Mouse (Mus musculus): ENCODE measurements at regions not wholly inside any gene's neighbourhood (a gene's known extent, or its start where the extent isn't known, plus 50 kb on each side); places are given as distances from the start of the nearest gene placed in this dataset.

DNA sequence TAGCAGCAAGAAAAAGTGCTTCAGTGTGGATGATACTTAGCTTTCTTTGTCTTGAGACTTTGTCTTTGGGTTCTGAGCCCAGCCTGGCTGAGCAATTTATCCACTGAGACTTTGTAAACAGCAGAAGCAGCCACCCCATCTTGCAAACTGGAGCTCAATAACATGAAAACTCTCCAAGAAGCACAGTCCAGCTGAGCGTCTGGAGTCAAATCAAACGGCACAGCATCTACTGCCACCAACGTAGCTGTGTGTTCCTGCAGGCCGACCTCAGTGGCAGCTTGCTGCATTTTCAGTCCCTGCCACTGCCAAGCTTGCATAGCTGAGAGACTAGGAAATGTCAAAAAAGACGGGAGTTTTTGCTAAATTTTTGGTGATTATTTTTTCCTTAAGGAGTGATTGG, 68.8 kb upstream of the Galnt17 start:
- no peak for DNase-seq (ENCODE audit: low spot score)

DNA sequence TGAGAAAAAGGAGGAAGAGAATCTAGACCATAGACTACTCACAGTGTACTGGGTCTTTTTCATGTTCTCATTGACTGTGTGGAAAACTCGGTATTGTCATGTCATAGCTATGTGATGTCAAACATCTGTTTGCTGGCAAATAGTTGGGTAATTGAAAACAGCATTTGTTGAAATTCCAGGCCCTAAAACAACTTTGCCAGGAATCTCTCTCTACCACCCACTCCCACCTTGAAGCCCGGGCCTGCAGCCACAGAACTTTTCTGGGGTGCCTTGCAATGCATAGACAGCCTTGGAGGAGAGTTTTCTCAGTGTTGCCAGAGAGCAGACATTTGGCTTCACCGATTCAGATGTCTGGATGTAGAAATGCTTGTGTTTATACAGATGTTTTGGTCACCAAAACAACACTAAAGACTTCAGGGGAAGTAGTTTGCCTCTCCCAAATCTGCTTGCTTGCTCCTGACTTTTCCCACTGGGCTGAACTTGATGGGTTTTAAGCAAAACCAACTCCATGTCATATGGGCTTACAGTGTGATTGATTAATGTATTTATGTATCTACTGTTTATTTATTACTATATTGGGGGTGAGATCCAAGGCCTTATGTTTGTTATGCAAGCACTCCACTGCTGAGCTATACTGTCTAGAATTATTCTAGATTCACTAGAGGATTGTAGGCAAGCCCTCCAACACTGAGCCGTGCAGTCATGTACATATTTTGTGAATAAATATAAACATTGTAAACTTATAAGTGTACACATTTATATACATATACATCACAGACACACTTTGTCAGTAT, 63.2 kb upstream of the Galnt17 start:
- DNase-seq (ENCODE audit: low spot score): no peak

DNA sequence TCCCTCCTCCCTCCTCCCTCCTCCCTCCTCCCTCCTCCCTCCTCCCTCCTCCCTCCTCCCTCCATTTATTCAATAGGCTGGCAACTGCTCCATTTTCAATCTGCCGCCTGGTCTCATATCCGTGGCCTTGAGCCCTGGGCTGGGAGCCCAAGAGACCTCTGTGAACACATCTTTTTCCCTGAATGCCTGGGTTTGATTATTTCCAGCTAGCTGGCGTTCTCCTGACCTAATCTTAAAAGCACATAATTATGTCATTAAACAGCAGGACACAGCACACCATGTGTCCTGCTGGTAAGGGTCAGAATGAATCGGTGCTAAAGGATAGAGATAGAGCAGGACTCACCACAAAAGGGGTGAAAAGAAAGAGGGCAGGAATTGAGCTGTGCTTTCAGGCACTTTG, 59.2 kb upstream of the Galnt17 start:
- no peak for DNase-seq (ENCODE audit: low spot score)

DNA sequence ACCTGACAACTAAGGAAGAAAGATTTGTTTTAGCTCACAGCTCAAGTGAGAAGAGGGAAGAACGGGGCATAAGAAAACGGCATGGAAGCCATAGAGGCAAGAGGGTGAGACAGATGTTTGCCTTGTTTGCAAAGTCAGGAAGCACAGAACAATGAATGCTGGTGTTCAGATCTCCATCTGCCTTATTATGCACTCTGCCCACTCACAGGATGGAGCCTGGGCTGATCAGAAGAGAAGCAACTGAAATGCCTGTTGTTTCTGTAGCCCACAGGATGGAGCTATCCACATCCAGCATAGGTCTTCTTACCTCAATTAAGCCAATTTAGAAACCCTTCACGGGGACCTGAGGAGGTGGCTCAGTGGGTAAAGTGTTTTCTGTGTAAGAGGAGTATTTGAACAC, 51.5 kb upstream of the Galnt17 start:
- DNase-seq (ENCODE audit: low spot score): peak; percentile 9

Data from layer of hippocampus, adult 9-10 months (tissue).